Mouse (Mus musculus): ENCODE measurements at regions not wholly inside any gene's neighbourhood (a gene's known extent, or its start where the extent isn't known, plus 50 kb on each side); places are given as distances from the start of the nearest gene placed in this dataset.

GRCm38 (mm10) chr4:7313219-7313618 lies 925.6 kb downstream of the Car8 start:
- Histone ChIP-seq H3K27ac (ENCODE audit: insufficient read depth, low read depth) (no peak overlapping the region), H3K9ac (ENCODE audit: insufficient read depth, low read depth) (no peak overlapping the region), H3K4me1 (ENCODE audit: control insufficient read depth in 1 of 2, insufficient read depth in 2 of 2) (no peaks in the 10 kb centered on the region), H3K79me2 (replicated peaks; ENCODE audit: control insufficient read depth, extremely low read depth, insufficient read depth, poor library complexity, severe bottlenecking) (no peaks in the 10 kb centered on the region), H3K27me3 (replicated peaks) (no peaks in the 10 kb centered on the region), H3K36me3 (replicated peaks in 1 of 2; ENCODE audit: control insufficient read depth in 1 of 2, insufficient read depth in 1 of 2, low read length in 1 of 2) (no peaks in the 10 kb centered on the region), H3K4me2 (ENCODE audit: insufficient read depth, low read depth, poor library complexity, severe bottlenecking) (no peak overlapping the region), H3K4me3 (replicated peaks in 1 of 3; ENCODE audit: low read depth in 2 of 3, low read length in 2 of 3, poor library complexity in 1 of 3) (no peak overlapping the region), H3K9me3 (replicated peaks; ENCODE audit: low read length) (no peaks in the 10 kb centered on the region)
- dilution Hi-C loops (cut with MboI; ENCODE audit: extremely low pct_ligation_motif_present, extremely low pct_unique_long_range_greater_than_20kb, low sequenced_read_pairs) = no loop called here
- TF ChIP-seq E2F4 (IDR thresholded peaks at IDR 0.05; ENCODE audit: insufficient replicate concordance, low read depth, low read length) (no peak), ETS1 (conservative IDR thresholded peaks at IDR 0.05; ENCODE audit: low read depth, low read length) (no peak), TBP (conservative IDR thresholded peaks at IDR 0.05; ENCODE audit: low read depth, low read length) (no peak), USF2 (conservative IDR thresholded peaks at IDR 0.05; ENCODE audit: low read depth, low read length) (no peak), TCF12 (IDR thresholded peaks at IDR 0.05; ENCODE audit: low read depth, low read length) (no peak), JUND (conservative IDR thresholded peaks at IDR 0.05; ENCODE audit: low read depth, low read length) (no peak), MYC (IDR thresholded peaks at IDR 0.05; ENCODE audit: low read depth, low read length) (no peak), KAT2A (IDR thresholded peaks at IDR 0.05; ENCODE audit: insufficient replicate concordance, low read length) (no peak), RCOR1 (conservative IDR thresholded peaks at IDR 0.05; ENCODE audit: low read depth, low read length) (no peak), ZC3H11A (IDR thresholded peaks at IDR 0.05; ENCODE audit: low read depth, low read length) (no peak), POLR2AphosphoS2 (IDR thresholded peaks at IDR 0.05; ENCODE audit: low read depth, low read length) (no peak)
- in situ Hi-C loops (cut with MboI; ENCODE audit: low pct_ligation_motif_present, low pct_unique_long_range_greater_than_20kb, low sequenced_read_pairs) = no loop called here
- no peak for DNase-seq (ENCODE audit: extremely low read depth)

GRCm38 (mm10) chr4:7312160-7312559 lies 926.7 kb downstream of the Car8 start:
- no peak for DNase-seq (ENCODE audit: extremely low read depth)
- Histone ChIP-seq H3K27me3 (replicated peaks) (no peaks in the 10 kb centered on the region), H3K4me3 (replicated peaks in 1 of 3; ENCODE audit: low read depth in 2 of 3, low read length in 2 of 3, poor library complexity in 1 of 3) (no peak overlapping the region), H3K9ac (ENCODE audit: insufficient read depth, low read depth) (no peak overlapping the region), H3K27ac (ENCODE audit: insufficient read depth, low read depth) (no peak overlapping the region), H3K36me3 (replicated peaks in 1 of 2; ENCODE audit: control insufficient read depth in 1 of 2, insufficient read depth in 1 of 2, low read length in 1 of 2) (no peaks in the 10 kb centered on the region), H3K79me2 (replicated peaks; ENCODE audit: control insufficient read depth, extremely low read depth, insufficient read depth, poor library complexity, severe bottlenecking) (no peaks in the 10 kb centered on the region), H3K4me2 (ENCODE audit: insufficient read depth, low read depth, poor library complexity, severe bottlenecking) (no peak overlapping the region), H3K4me1 (ENCODE audit: control insufficient read depth in 1 of 2, insufficient read depth in 2 of 2) (no peaks in the 10 kb centered on the region), H3K9me3 (replicated peaks; ENCODE audit: low read length) (no peaks in the 10 kb centered on the region)
- in situ Hi-C loops (cut with MboI; ENCODE audit: low pct_ligation_motif_present, low pct_unique_long_range_greater_than_20kb, low sequenced_read_pairs) = no loop called here
- TF ChIP-seq POLR2A (IDR thresholded peaks at IDR 0.05; ENCODE audit: low read depth, low read length) = no peak
- no peak for TF ChIP-seq USF2 (conservative IDR thresholded peaks at IDR 0.05; ENCODE audit: low read depth, low read length)
- TF ChIP-seq NRF1 (IDR thresholded peaks at IDR 0.05; ENCODE audit: low read depth, low read length) = no peak
- no peak for TF ChIP-seq RAD21 (IDR thresholded peaks at IDR 0.05; ENCODE audit: low read depth, low read length)
- no peak for TF ChIP-seq SMC3 (IDR thresholded peaks at IDR 0.05; ENCODE audit: low read depth, low read length)
- TF ChIP-seq MYC (IDR thresholded peaks at IDR 0.05; ENCODE audit: low read depth, low read length) = no peak
- no peak for TF ChIP-seq KAT2A (IDR thresholded peaks at IDR 0.05; ENCODE audit: insufficient replicate concordance, low read length)
- no peak for TF ChIP-seq ZC3H11A (IDR thresholded peaks at IDR 0.05; ENCODE audit: low read depth, low read length)
- no peak for TF ChIP-seq MAX (IDR thresholded peaks at IDR 0.05; ENCODE audit: low read length)
- TF ChIP-seq E2F4 (IDR thresholded peaks at IDR 0.05; ENCODE audit: insufficient replicate concordance, low read depth, low read length) = no peak
- no peak for TF ChIP-seq CHD2 (IDR thresholded peaks at IDR 0.05; ENCODE audit: low read length)
- no peak for TF ChIP-seq NELFE (IDR thresholded peaks at IDR 0.05; ENCODE audit: low read depth, low read length)
- TF ChIP-seq JUND (conservative IDR thresholded peaks at IDR 0.05; ENCODE audit: low read depth, low read length) = no peak
- dilution Hi-C loops (cut with MboI; ENCODE audit: extremely low pct_ligation_motif_present, extremely low pct_unique_long_range_greater_than_20kb, low sequenced_read_pairs) = no loop called here

Data from CH12.LX (cell line).